Mouse (Mus musculus) right cerebral cortex, postnatal 14 days (tissue): ENCODE measurements at regions not wholly inside any gene's neighbourhood (a gene's known extent, or its start where the extent isn't known, plus 50 kb on each side); places are given as distances from the start of the nearest gene placed in this dataset.
"Not testable (repeated sequence)": the region's sequence is repeated elsewhere in the genome, so short reads cannot be mapped to it uniquely, and the experiment has no call there.

Experiments used
- DNase-seq: peaks from one replicate; pipeline ENCODE4 v3.0.0; 2022

DNA sequence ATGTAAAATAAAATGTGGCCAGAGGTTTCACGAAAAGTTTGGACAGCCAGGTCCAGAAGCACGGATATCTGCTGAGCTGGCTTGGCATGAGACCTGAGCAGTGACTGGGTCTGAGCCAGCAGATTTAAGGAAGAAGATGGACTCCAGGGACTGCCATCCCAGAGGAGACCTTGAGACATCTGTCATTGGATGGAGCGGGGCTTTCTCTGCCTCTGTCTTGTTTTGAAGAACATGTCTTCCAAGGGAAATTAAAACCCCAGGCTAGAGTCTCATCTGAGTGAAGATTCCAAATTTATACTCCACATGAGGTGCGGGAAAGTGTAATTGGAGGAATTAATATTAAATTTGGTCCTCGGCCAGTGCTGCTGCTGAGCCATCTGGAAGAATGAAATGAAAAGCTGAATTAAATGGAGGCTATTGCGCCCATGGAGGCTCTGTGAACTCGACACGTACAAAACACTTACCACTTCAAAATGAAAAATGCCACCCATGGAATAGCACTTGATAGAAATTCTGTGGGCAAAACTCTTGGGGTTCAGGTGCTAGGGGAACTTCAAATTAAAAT lies 129.8 kb upstream of the Adcy2 start:
- no peak for DNase-seq

GRCm38 (mm10) chr13:69127522-69127921 lies 128.2 kb upstream of the Adcy2 start:
- no peak for DNase-seq

GRCm38 (mm10) chr13:69118743-69119142 lies 119.4 kb upstream of the Adcy2 start:
- DNase-seq, result not testable (repeated sequence)

DNA sequence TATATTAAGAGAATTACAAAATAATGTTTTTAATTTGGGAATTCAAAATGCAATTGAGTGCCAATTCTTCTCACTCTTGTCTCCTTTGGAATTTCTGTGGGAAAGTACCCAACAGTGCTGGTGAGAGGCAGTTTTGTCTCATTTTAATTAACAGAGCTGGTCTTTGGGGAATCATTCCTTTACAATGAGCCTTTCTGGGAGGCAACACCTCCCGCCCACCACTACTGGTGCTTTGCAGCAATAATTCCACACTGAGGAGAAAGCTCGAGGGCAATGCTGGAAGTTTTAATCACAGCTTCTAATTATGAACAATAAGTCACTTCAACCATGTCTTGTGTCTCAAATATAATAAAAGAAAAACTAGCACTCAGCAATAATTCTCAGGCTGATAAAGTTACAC lies 109.8 kb upstream of the Adcy2 start:
- DNase-seq, result no peak

DNA sequence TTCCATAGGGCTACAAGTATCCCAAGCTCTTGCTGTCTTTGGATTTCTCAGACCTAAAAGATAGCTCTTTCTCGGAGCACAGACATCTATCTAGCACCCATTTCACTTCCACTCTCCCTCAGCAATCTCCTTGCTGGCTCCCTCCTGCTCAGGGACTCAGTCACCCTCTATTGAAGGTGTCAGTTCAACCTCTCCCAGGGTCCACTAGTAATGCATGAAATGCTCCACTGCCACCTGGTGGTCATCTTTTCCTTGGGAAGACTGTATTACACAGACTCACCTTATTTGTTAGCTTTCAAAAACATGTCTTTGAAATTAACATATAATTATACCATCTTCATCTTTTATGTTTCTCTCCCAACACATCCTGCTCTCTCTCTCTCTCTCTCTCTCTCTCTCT lies 87.3 kb upstream of the Adcy2 start:
- peak; percentile 51 for DNase-seq

- no peak for DNase-seq
These were observed 71.0 kb upstream of the Adcy2 start for GRCm38 (mm10) chr13:69070336-69070735.

- DNase-seq, result no peak
These were observed 70.5 kb upstream of the Adcy2 start for GRCm38 (mm10) chr13:69069817-69070216.

GRCm38 (mm10) chr13:69066636-69067035 lies 67.3 kb upstream of the Adcy2 start:
- no peak for DNase-seq

- no peak for DNase-seq
These were observed 65.9 kb upstream of the Adcy2 start for GRCm38 (mm10) chr13:69065285-69065684.

- no peak for DNase-seq
These were observed 63.4 kb upstream of the Adcy2 start for GRCm38 (mm10) chr13:69062692-69063233.

DNA sequence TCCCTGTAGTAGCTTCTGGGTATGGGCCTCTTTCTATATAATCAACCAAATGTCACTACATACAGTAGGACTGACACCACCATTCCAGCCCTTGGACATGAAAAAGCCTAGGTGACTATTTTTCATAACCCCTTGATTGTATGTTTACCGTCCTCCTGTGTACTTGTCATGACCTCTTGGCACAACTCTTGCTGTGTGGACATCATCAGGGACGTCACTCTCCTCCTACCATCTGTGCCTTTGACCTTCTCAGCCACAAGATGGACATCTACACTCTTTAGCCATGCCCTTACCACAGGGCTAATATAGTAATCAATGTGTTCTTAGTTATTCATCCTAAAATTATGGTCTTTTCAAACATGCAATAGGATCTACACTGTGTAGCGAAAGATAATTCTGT lies 62.1 kb upstream of the Adcy2 start:
- no peak for DNase-seq
